Mouse (Mus musculus): ENCODE measurements around the gene Dennd2a. TPM values are rescaled to one million over a fixed set of nuclear protein-coding genes. Genes with fewer than 3 reads are reported as not detected.
"Not testable (repeated sequence)": the region's sequence is repeated elsewhere in the genome, so short reads cannot be mapped to it uniquely, and the experiment has no call there.

Dennd2a gene
- total RNA-seq, 2 experiments from 2014 or later = 5.8 to 6.2 TPM

DNA sequence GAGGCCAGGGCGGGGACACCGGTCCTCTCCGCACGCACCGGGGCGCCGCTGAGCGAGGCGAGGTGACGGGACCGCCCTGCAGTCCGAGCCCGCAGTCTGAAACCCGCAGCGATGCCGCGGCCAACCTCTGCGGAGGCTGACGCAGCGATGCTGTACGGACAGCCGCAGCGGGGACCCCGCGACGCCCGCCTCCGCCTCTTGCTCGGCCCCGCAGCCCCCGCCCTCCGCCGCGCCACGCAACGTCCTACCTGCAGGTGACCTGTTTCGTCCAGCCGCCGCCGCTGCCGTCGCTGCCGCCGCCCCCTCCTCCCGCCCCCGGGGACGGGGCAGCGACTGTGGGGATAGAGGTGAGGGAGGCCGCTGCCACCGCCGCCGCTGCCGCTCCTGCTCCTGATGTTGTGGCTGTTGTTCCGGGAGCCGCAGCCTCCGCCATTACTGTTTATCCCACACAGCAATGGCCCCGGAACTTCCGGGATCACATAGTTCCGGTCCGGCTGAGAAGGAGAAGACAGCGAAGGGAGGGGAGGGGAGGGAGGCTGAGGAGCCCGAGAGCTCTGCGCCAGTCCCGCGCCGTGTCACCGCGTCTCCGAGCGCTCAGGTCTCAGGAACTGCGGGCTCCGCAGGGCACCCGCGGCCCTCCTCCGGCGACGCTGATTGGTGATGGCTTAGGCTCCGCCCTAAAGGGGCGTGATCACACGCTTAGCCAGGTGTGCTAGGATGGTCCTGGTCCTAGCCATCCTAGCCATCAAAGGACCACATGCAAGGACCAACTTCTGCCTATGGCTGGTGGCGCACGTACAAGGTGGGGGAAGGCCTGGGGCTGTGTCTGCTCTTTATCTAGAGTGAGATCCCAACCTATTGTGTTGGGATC is 137.6 kb downstream of the Dennd2a start, which contains the start of gene Mkrn1:
Gene Mkrn1, minus strand, starts transcription at position 612 of the 871 bp plus-strand sequence.
- peak; percentile 81 to 82 for DNase-seq

DNA sequence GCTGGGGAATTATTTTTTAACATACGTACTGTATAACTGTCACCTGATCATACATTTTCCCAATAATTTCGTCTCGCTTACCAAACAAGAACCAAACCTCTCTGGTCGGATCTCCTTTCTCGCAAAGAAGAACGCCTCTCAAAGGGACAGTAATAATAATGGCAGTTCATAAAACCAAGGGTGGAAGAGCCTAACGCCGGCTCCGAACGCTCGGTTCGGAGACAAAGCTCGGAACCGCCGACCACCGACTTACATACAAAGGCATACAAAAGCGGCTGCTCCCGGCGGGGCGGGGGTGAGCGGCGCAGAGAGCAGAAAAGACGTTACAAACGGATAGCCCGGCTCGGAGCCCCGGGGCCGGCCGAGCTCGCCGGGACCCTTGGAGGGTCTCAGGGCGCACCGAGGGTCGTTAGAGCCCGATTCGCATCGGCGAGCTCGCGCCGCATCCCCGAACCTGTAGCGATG is 138.2 kb downstream of the Dennd2a start:
- no peak for DNase-seq

DNA sequence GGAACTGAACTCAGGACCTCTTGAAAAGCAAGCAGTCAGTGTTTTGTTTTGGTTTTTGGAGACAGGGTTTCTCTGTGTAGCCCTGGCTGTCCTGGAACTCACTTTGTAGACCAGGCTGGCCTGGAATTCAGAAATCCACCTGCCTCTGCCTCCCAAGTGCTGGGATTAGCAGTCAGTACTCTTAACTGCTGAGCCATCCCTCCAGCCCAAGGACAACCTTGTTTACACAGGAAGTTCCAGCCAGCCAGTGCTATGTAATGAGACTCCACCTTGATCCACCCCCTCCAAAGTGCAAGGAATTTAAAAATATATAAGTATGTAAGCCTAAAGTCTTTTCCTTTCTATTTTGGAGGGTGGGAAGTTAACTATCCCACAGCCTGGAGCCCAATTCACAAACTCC is 141.0 kb downstream of the Dennd2a start:
- DNase-seq = not testable (repeated sequence)

DNA sequence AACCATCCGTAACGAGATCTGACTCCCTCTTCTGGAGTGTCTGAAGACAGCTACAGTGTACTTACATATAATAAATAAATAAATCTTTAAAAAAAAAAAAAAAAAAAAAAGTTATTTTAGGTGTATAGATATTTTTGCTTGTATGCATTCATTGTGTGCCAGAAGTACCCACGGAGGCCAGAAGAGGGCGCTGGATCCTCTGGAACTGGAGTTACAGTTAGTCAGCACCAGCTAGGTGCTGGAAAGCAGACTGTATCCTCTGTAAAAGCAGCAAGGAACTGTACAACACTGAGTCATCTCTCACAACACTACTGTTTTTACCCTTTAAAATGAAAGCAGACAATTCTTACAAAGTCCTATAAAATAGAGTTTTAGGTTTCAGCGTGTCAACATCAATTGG is 141.9 kb downstream of the Dennd2a start:
- peak; percentile 40 to 80 for DNase-seq

GRCm38 (mm10) chr6:39414106-39414505 is 143.6 kb downstream of the Dennd2a start:
- DNase-seq = no peak

Other genes with a start within 250 kb of the Dennd2a start
- 10 to 100 TPM; 16.9 to 18.4 TPM for gene Slc37a3, start 180.2 kb downstream of the Dennd2a start, total RNA-seq (2021)
- under 1 TPM in 1 of 2 experiments, not detected in 1; 0.31 TPM for gene Rab19, start 176.7 kb downstream of the Dennd2a start, total RNA-seq (2021)
- 10 to 100 TPM; 60.2 to 65.0 TPM for gene Mkrn1, start 137.4 kb downstream of the Dennd2a start, total RNA-seq (2021)
- 10 to 100 TPM; 13.1 to 13.6 TPM for gene Adck2, start 16.0 kb upstream of the Dennd2a start, total RNA-seq (2021)
- gene Gm42420, start 27.9 kb upstream of the Dennd2a start, total RNA-seq (2021) = 1 to 10 TPM in 1 of 2 experiments, not detected in 1; 1.7 TPM
- gene Ndufb2, start 34.7 kb upstream of the Dennd2a start, total RNA-seq (2021) = 100 to 1,000 TPM; 707 to 787 TPM
- gene Braf, start 167.6 kb upstream of the Dennd2a start, total RNA-seq (2021) = 10 to 100 TPM; 15.2 to 15.9 TPM

Data from heart, adult 18-20 months (tissue).